Mouse (Mus musculus) intestine, embryonic 15.5 days (tissue): ENCODE results near the gene A630095N17Rik. TPM values are rescaled to one million over a fixed set of nuclear protein-coding genes. Genes with fewer than 3 reads are reported as not detected.

Source experiments
- ATAC-seq: fragments of 200-750 bp; cut with Nextera tagmentation; 2 replicates; pipeline ENCODE4 v1.8.0; 2017; ENCODE audit warnings: moderate TSS enrichment, moderate library complexity
- H3K27ac ChIP-seq: fragments of 300-500 bp; sonication (generic); 2 replicates; pipeline ENCODE4 v1.5.1; 2015; ENCODE audit warnings: mild to moderate bottlenecking, inconsistent platforms
- H3K27me3 ChIP-seq: fragments of 300-500 bp; sonication (generic); replicated peaks from 2 replicates; pipeline ENCODE4 v1.6.1; 2015; ENCODE audit warnings: inconsistent platforms
- H3K36me3 ChIP-seq: fragments of 300-500 bp; sonication (generic); 2 replicates; pipeline ENCODE4 v1.6.1; 2015; ENCODE audit warnings: inconsistent platforms
- H3K4me1 ChIP-seq: fragments of 300-500 bp; sonication (generic); replicated peaks from 2 replicates; pipeline ENCODE4 v1.6.1; 2015; ENCODE audit warnings: inconsistent platforms
- H3K4me2 ChIP-seq: fragments of 300-500 bp; sonication (generic); replicated peaks from 2 replicates; pipeline ENCODE4 v1.6.1; 2015; ENCODE audit warnings: mild to moderate bottlenecking, inconsistent platforms
- H3K4me3 ChIP-seq: fragments of 300-500 bp; sonication (generic); replicated peaks from 2 replicates; pipeline ENCODE4 v1.5.1; 2015; ENCODE audit warnings: inconsistent platforms
- H3K9ac ChIP-seq: fragments of 300-500 bp; sonication (generic); 2 replicates; pipeline ENCODE4 v1.6.1; 2015; ENCODE audit warnings: inconsistent platforms
- H3K9me3 ChIP-seq: fragments of 300-500 bp; sonication (generic); 2 replicates; pipeline ENCODE4 v1.6.1; 2016; ENCODE audit warnings: inconsistent platforms
- WGBS: fragments of 180-500 bp; shearing (Covaris S2); methylation state at CpG from one replicate; pipeline ENCODE4 v1.1.7; 2015; 5-methylcytosine and 5-hydroxymethylcytosine counted together
- polyA plus RNA-seq: library from polyadenylated mRNA; unstranded; fragments of >200 nt; fragmentation: Nextera tagmentation; extraction: Ambion mirVana; gene quantifications from 2 replicates; pipeline ENCODE4 v1.2.1, GENCODE M21; 2015

The A630095N17Rik gene
- polyA plus RNA-seq, 1 experiment from 2014 or later, result not detected

GRCm38 (mm10) chr1:75218227-75219001 lies 13.5 kb downstream of the A630095N17Rik start:
- ATAC-seq, result peak; percentile 37
- Histone ChIP-seq H3K27ac (peak overlapping the region; percentile 58), H3K9me3 (no peaks in the 10 kb centered on the region), H3K36me3 (peaks cover 6% of the 10 kb centered on the region; the same call in 1 of the 2 replicates), H3K9ac (peak overlapping the region; percentile 61), H3K4me3 (peak overlapping the region; percentile 54), H3K27me3 (peaks cover 27% of the 10 kb centered on the region), H3K4me2 (peak overlapping the region; percentile 99), H3K4me1 (peaks cover 27% of the 10 kb centered on the region)
- under 1% methylated on average over 38 of the region's 38 CpGs for WGBS

GRCm38 (mm10) chr1:75217893-75218226 lies 14.0 kb downstream of the A630095N17Rik start:
- peaks cover 31% of the 10 kb centered on the region for H3K4me1 ChIP-seq
- H3K4me3 ChIP-seq, result peak overlapping the region; percentile 54
- ATAC-seq, result 0 out of 2 replicates have a peak, but pooled peaks have one; percentile 1
- 0 out of 2 replicates have a peak overlapping the region, but pooled peaks have one; percentile 8 for H3K9ac ChIP-seq
- H3K27me3 ChIP-seq, result peaks cover 27% of the 10 kb centered on the region
- H3K27ac ChIP-seq, result no peak overlapping the region
- H3K36me3 ChIP-seq, result peaks cover 8% of the 10 kb centered on the region; the same call in 1 of the 2 replicates
- H3K9me3 ChIP-seq, result no peaks in the 10 kb centered on the region
- H3K4me2 ChIP-seq, result peak overlapping the region; percentile 99
- 2% methylated on average over 6 of the region's 6 CpGs for WGBS

GRCm38 (mm10) chr1:75216797-75217585 lies 14.9 kb downstream of the A630095N17Rik start:
- 0 out of 2 replicates have a peak overlapping the region, but pooled peaks have one; percentile 54 for H3K4me3 ChIP-seq
- peak overlapping the region; percentile 99 for H3K4me2 ChIP-seq
- 72% methylated on average over 13 of the region's 13 CpGs for WGBS
- H3K9me3 ChIP-seq, result no peaks in the 10 kb centered on the region
- H3K27ac ChIP-seq, result no peak overlapping the region
- H3K27me3 ChIP-seq, result peaks cover 27% of the 10 kb centered on the region
- H3K9ac ChIP-seq, result no peak overlapping the region
- H3K36me3 ChIP-seq, result peaks cover 12% of the 10 kb centered on the region; the same call in 1 of the 2 replicates
- ATAC-seq, result no peak
- peaks cover 38% of the 10 kb centered on the region for H3K4me1 ChIP-seq

- Histone ChIP-seq H3K36me3 (peaks cover 12% of the 10 kb centered on the region; the same call in 1 of the 2 replicates), H3K27ac (no peak overlapping the region), H3K9me3 (no peaks in the 10 kb centered on the region), H3K9ac (no peak overlapping the region), H3K4me2 (no peak overlapping the region), H3K4me3 (no peak overlapping the region), H3K27me3 (peaks cover 18% of the 10 kb centered on the region), H3K4me1 (peaks cover 44% of the 10 kb centered on the region)
- WGBS, result 93% methylated on average over 9 of the region's 9 CpGs
- ATAC-seq, result no peak
Observed at GRCm38 (mm10) chr1:75215785-75216184, 16.1 kb downstream of the A630095N17Rik start.

- H3K4me1 ChIP-seq, result peaks cover 48% of the 10 kb centered on the region
- no peak overlapping the region for H3K4me3 ChIP-seq
- H3K27ac ChIP-seq, result peak overlapping the region; percentile 66
- no peak overlapping the region for H3K9ac ChIP-seq
- H3K9me3 ChIP-seq, result no peaks in the 10 kb centered on the region
- peak overlapping the region; percentile 36 for H3K4me2 ChIP-seq
- 61% methylated on average over 5 of the region's 5 CpGs for WGBS
- H3K27me3 ChIP-seq, result peaks cover 13% of the 10 kb centered on the region
- ATAC-seq, result no peak
- peaks cover 12% of the 10 kb centered on the region; the same call in 1 of the 2 replicates for H3K36me3 ChIP-seq
Observed at GRCm38 (mm10) chr1:75214886-75215285, 17.0 kb downstream of the A630095N17Rik start.

- Histone ChIP-seq H3K27ac (peak overlapping the region; percentile 82), H3K4me3 (no peak overlapping the region), H3K27me3 (peaks cover 9% of the 10 kb centered on the region), H3K36me3 (peaks cover 12% of the 10 kb centered on the region; the same call in 1 of the 2 replicates), H3K4me2 (peak overlapping the region; percentile 36), H3K9ac (peak overlapping the region; percentile 27; the same call in 1 of the 2 replicates), H3K9me3 (no peaks in the 10 kb centered on the region), H3K4me1 (peaks cover 43% of the 10 kb centered on the region)
- peak; percentile 49 for ATAC-seq
- 47% methylated on average over 2 of the region's 2 CpGs for WGBS
Observed at GRCm38 (mm10) chr1:75214442-75214841, 17.5 kb downstream of the A630095N17Rik start.

- no peak for ATAC-seq
- no peaks in the 10 kb centered on the region for H3K9me3 ChIP-seq
- H3K4me3 ChIP-seq, result no peak overlapping the region
- 78% methylated on average over 7 of the region's 7 CpGs for WGBS
- H3K4me1 ChIP-seq, result peaks cover 37% of the 10 kb centered on the region
- H3K36me3 ChIP-seq, result peaks cover 12% of the 10 kb centered on the region; the same call in 1 of the 2 replicates
- H3K27me3 ChIP-seq, result no peaks in the 10 kb centered on the region; the same call in 1 of the 2 replicates
- peak overlapping the region; percentile 20; the same call in 1 of the 2 replicates for H3K4me2 ChIP-seq
- no peak overlapping the region for H3K27ac ChIP-seq
- no peak overlapping the region for H3K9ac ChIP-seq
Observed at GRCm38 (mm10) chr1:75213096-75213495, 18.8 kb downstream of the A630095N17Rik start.

GRCm38 (mm10) chr1:75212542-75212941 lies 19.4 kb downstream of the A630095N17Rik start:
- no peak for ATAC-seq

GRCm38 (mm10) chr1:75211141-75211708 lies 20.7 kb downstream of the A630095N17Rik start:
- Histone ChIP-seq H3K4me1 (peaks cover 35% of the 10 kb centered on the region), H3K4me2 (peak overlapping the region; percentile 85), H3K27ac (peak overlapping the region; percentile 63), H3K9me3 (no peaks in the 10 kb centered on the region), H3K4me3 (peak overlapping the region; percentile 86), H3K9ac (peak overlapping the region; percentile 94), H3K36me3 (peaks cover 12% of the 10 kb centered on the region; the same call in 1 of the 2 replicates), H3K27me3 (no peaks in the 10 kb centered on the region)
- 11% methylated on average over 17 of the region's 17 CpGs for WGBS
- ATAC-seq, result no peak

More at GRCm38 (mm10) chr1:75212542-75212941, 19.4 kb downstream of the A630095N17Rik start:
- H3K36me3 ChIP-seq, result peaks cover 12% of the 10 kb centered on the region; the same call in 1 of the 2 replicates
- no peaks in the 10 kb centered on the region; the same call in 1 of the 2 replicates for H3K27me3 ChIP-seq
- peaks cover 37% of the 10 kb centered on the region for H3K4me1 ChIP-seq
- no peak overlapping the region for H3K4me3 ChIP-seq
- 73% methylated on average over 4 of the region's 4 CpGs for WGBS
- H3K9me3 ChIP-seq, result no peaks in the 10 kb centered on the region
- no peak overlapping the region for H3K9ac ChIP-seq
- H3K4me2 ChIP-seq, result peak overlapping the region; percentile 20; the same call in 1 of the 2 replicates
- no peak overlapping the region for H3K27ac ChIP-seq

- Histone ChIP-seq H3K36me3 (peaks cover 7% of the 10 kb centered on the region; the same call in 1 of the 2 replicates), H3K27ac (peak within 1 kb of the TSS; percentile 63), H3K4me3 (peak within 1 kb of the TSS; percentile 86), H3K9me3 (no peaks in the 10 kb centered on the region), H3K9ac (peak within 1 kb of the TSS; percentile 94), H3K27me3 (no peaks in the 10 kb centered on the region), H3K4me1 (peaks cover 35% of the 10 kb centered on the region), H3K4me2 (peak within 1 kb of the TSS; percentile 85)
- WGBS, result 6% methylated on average over 42 of the region's 42 CpGs
- peak; percentile 91 for ATAC-seq
Observed at GRCm38 (mm10) chr1:75210136-75211087, 21.5 kb downstream of the A630095N17Rik start, which contains the start of the genes Glb1l and Stk16. TSS of gene Glb1l (minus strand) at chr1:75210813. TSS of gene Stk16 (plus strand) at chr1:75210838.
